Mouse (Mus musculus): ENCODE results near the gene Tmem165.

DNA sequence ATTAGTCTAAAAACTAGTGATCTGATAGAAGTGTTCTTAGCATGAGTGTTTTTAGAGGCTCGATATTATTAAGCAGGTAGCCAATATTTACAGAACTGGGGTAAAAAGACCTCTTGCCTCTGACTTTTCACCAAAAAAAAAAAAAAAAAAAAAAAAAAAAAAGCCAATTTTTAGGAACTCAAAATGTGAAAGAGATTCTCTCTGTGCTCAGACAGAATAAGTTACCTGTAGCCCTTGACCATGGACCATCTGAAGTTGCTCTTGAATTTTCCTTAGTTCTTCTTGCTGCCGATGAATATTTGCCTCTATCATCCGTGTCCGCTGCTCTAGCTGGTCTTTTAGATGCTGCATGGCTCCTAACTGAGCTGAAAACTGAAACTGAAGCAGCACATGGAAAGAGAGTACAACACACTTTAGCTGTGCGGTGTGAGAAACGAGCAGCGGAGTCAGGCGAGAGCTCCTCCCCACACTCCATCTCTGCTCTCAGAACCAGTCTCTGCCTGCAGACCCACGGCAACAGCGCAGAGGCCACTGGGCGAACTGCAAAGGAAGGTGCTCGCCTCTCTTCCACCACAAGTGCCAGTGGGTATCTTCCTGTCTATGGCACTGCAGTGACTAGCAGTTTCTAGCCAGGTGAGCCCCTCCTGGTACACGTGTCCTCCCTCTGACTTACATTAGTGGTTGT, 47.6 kb downstream of the Tmem165 start:
- TF ChIP-seq CTCF (IDR thresholded peaks at IDR 0.05; ENCODE audit: insufficient read depth, low read length) (no peak), POLR2A (IDR thresholded peaks at IDR 0.05; ENCODE audit: borderline replicate concordance, extremely low read depth, low read depth, low read length) (no peak)
